Mouse (Mus musculus) embryonic facial prominence, embryonic 13.5 days (tissue): Measurements from ENCODE around the gene Slc25a35. TPM values are rescaled to one million over a fixed set of nuclear protein-coding genes. Genes with fewer than 3 reads are reported as not detected.
"Not testable (repeated sequence)": the region's sequence is repeated elsewhere in the genome, so short reads cannot be mapped to it uniquely, and the experiment has no call there.

Source experiments
- ATAC-seq: fragments of 200-750 bp; cut with Nextera tagmentation; 2 replicates; pipeline ENCODE4 v1.8.0; 2017; ENCODE audit warnings: low read depth; ENCODE audit not compliant: insufficient number of reproducible peaks, insufficient read depth, low FRiP score, low TSS enrichment
- H3K27ac ChIP-seq: fragments of 300-500 bp; sonication (generic); 2 replicates; pipeline ENCODE4 v1.5.1; 2015; ENCODE audit warnings: moderate library complexity, mild to moderate bottlenecking, inconsistent platforms
- H3K27me3 ChIP-seq: fragments of 300-500 bp; sonication (generic); 2 replicates; pipeline ENCODE4 v1.6.1; 2015; ENCODE audit warnings: mild to moderate bottlenecking, inconsistent platforms
- H3K36me3 ChIP-seq: fragments of 300-500 bp; sonication (generic); 2 replicates; pipeline ENCODE4 v1.6.1; 2015; ENCODE audit warnings: mild to moderate bottlenecking, inconsistent platforms
- H3K4me1 ChIP-seq: fragments of 300-500 bp; sonication (generic); 2 replicates; pipeline ENCODE4 v1.6.1; 2015; ENCODE audit warnings: inconsistent platforms
- H3K4me2 ChIP-seq: fragments of 300-500 bp; sonication (generic); 2 replicates; pipeline ENCODE4 v1.6.1; 2015; ENCODE audit warnings: moderate library complexity, mild to moderate bottlenecking, inconsistent platforms
- H3K4me3 ChIP-seq: fragments of 300-500 bp; sonication (generic); 2 replicates; pipeline ENCODE4 v1.5.1; 2015; ENCODE audit warnings: mild to moderate bottlenecking, inconsistent platforms
- H3K9ac ChIP-seq: fragments of 300-500 bp; sonication (generic); 2 replicates; pipeline ENCODE4 v1.6.1; 2015; ENCODE audit warnings: mild to moderate bottlenecking, inconsistent platforms
- H3K9me3 ChIP-seq: fragments of 300-500 bp; sonication (generic); 2 replicates; pipeline ENCODE4 v1.6.1; 2016; ENCODE audit warnings: inconsistent platforms
- WGBS: fragments of 180-500 bp; shearing (Covaris S2); methylation state at CpG from one replicate; pipeline ENCODE4 v1.1.7; 2015; ENCODE audit warnings: mixed read lengths; 5-methylcytosine and 5-hydroxymethylcytosine counted together
- microRNA-seq: library from miRNA; unstranded; fragments of <30 nt; microRNA quantifications from one replicate; pipeline ENCODE4, GENCODE M21; 2016
- polyA plus RNA-seq: library from polyadenylated mRNA; unstranded; fragments of >200 nt; fragmentation: Nextera tagmentation; extraction: Ambion mirVana; gene quantifications from 2 replicates; pipeline ENCODE4 v1.2.1, GENCODE M21; 2015

Slc25a35 gene
- polyA plus RNA-seq, 1 experiment from 2014 or later: 4.7 TPM

- no peak for ATAC-seq
- Histone ChIP-seq H3K36me3 (no peaks in the 10 kb centered on the region), H3K4me3 (no peak overlapping the region), H3K9me3 (no peaks in the 10 kb centered on the region), H3K9ac (no peak overlapping the region), H3K27me3 (no peaks in the 10 kb centered on the region), H3K4me1 (peaks cover 15% of the 10 kb centered on the region), H3K27ac (no peak overlapping the region), H3K4me2 (no peak overlapping the region)
- 92% methylated on average over 1 of the region's 1 CpGs for WGBS
Observed at GRCm38 (mm10) chr11:69009508-69009907, 41.6 kb downstream of the Slc25a35 start.

GRCm38 (mm10) chr11:69010400-69011323 lies 42.7 kb downstream of the Slc25a35 start:
- WGBS: 90% methylated on average over 15 of the region's 15 CpGs
- no peak for ATAC-seq
- no peak overlapping the region for H3K27ac ChIP-seq
- H3K9me3 ChIP-seq: no peaks in the 10 kb centered on the region
- no peak overlapping the region for H3K4me3 ChIP-seq
- no peak overlapping the region for H3K9ac ChIP-seq
- H3K4me1 ChIP-seq: peaks cover 15% of the 10 kb centered on the region
- no peaks in the 10 kb centered on the region for H3K36me3 ChIP-seq
- no peaks in the 10 kb centered on the region for H3K27me3 ChIP-seq
- H3K4me2 ChIP-seq: peak overlapping the region; percentile 85

DNA sequence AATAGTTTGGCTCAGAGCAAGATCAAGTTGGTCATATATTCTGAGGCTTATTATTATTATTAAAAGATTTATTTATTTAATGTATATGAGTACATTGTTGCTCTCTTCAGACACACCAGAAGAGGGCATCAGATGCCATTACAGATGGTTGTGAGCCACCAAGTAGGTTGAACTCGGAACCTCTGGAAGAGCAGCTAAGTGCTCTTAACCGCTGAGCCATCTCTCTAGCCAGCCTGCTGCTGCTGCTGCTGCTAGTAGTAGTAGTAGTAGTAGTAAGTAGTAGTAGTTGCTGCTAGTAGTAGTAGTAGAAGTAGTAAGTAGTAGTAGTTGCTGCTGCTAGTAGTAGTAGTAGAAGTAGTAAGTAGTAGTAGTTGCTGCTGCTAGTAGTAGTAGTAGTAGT lies 43.5 kb downstream of the Slc25a35 start:
- H3K27ac ChIP-seq: peak overlapping the region; percentile 85

DNA sequence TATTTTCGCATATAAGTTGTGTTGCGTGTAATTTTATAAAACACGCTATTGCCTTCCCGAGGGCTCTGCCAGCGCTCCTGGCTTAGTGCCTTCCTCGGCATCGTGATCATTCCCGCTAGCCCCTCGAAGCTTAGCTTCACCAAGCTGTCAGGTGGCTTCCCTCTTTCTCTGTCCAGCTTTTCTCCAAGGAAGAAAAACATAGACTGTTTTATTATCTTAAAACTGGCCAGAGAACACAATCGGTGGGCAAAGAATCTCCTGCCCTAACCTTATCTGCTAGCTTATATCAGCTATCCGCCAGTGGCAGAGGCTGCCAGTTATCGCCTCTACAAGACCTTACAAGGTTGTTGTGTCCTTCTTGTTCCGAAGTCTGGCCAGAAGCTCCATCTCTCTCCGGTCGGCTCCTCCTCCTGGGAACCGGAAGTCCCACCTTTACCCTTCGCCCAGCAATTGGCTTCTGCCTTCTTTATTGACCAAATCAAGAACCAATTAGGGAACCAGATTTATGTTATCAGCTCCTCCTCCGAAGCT lies 44.2 kb downstream of the Slc25a35 start:
- WGBS: under 1% methylated on average over 18 of the region's 18 CpGs
- peak overlapping the region; percentile 57 for H3K4me3 ChIP-seq
- H3K9ac ChIP-seq: peak overlapping the region; percentile 75

More for the DNA sequence above, 43.5 kb downstream of the Slc25a35 start:
- Histone ChIP-seq H3K4me1 (peaks cover 15% of the 10 kb centered on the region), H3K4me3 (peak overlapping the region; percentile 57), H3K4me2 (peak overlapping the region; percentile 85), H3K9ac (peak overlapping the region; percentile 75)
- H3K27me3 ChIP-seq, ATAC-seq, H3K36me3 ChIP-seq, H3K9me3 ChIP-seq: not testable (repeated sequence)
- WGBS: 71% methylated on average over 2 of the region's 2 CpGs

GRCm38 (mm10) chr11:69015644-69016441 lies 47.9 kb downstream of the Slc25a35 start, which contains the start of gene Ctc1:
Gene Ctc1, plus strand, starts transcription at chr11:69015911.
- no peaks in the 10 kb centered on the region for H3K27me3 ChIP-seq
- peak within 1 kb of the TSS; percentile 61 for H3K4me3 ChIP-seq
- H3K27ac ChIP-seq: peak within 1 kb of the TSS; percentile 91
- H3K9ac ChIP-seq: peak within 1 kb of the TSS; percentile 82
- H3K4me1 ChIP-seq: peaks cover 13% of the 10 kb centered on the region
- peak within 1 kb of the TSS; percentile 70 for H3K4me2 ChIP-seq
- peaks cover under 1% of the 10 kb centered on the region; the same call in 1 of the 2 replicates for H3K36me3 ChIP-seq
- no peaks in the 10 kb centered on the region for H3K9me3 ChIP-seq
- peak; percentile 89 for ATAC-seq
- 4% methylated on average over 38 of the region's 38 CpGs for WGBS

More for the DNA sequence above, 44.2 kb downstream of the Slc25a35 start:
- Histone ChIP-seq H3K4me2 (peak overlapping the region; percentile 85), H3K36me3 (no peaks in the 10 kb centered on the region), H3K27me3 (no peaks in the 10 kb centered on the region), H3K27ac (peak overlapping the region; percentile 85), H3K9me3 (no peaks in the 10 kb centered on the region), H3K4me1 (peaks cover 18% of the 10 kb centered on the region)
- ATAC-seq: peak; percentile 48; the same call in 1 of the 2 replicates

GRCm38 (mm10) chr11:69016755-69017154 lies 48.8 kb downstream of the Slc25a35 start:
- H3K27ac ChIP-seq: peak overlapping the region; percentile 91
- H3K4me1 ChIP-seq: peaks cover 9% of the 10 kb centered on the region
- no peak for ATAC-seq
- peak overlapping the region; percentile 70 for H3K4me2 ChIP-seq
- H3K27me3 ChIP-seq: no peaks in the 10 kb centered on the region
- H3K9me3 ChIP-seq: no peaks in the 10 kb centered on the region
- H3K4me3 ChIP-seq: peak overlapping the region; percentile 61
- H3K36me3 ChIP-seq: peaks cover 8% of the 10 kb centered on the region
- WGBS: 65% methylated on average over 3 of the region's 3 CpGs
- H3K9ac ChIP-seq: peak overlapping the region; percentile 82

DNA sequence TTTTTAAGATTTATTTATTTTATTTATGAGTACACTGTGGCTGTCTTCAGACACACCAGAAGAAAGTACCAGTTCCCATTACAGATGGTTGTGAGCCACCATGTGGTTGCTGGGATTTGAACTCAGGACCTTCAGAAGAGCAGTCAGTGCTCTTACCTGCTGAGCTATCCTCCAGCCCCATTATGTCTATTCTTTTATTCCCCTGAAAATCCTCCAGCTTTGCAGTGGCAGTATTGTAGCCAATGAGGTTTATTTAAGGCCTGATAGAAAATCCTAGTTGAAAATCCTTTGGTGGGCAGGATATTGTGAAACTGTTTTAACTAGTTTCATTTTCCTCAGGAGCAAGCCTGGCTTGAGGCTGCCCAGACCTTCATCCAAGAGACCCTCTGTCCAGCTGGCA lies 52.8 kb downstream of the Slc25a35 start:
- no peaks in the 10 kb centered on the region for H3K9me3 ChIP-seq
- peaks cover 47% of the 10 kb centered on the region for H3K36me3 ChIP-seq
- 0 out of 2 replicates have a peak overlapping the region, but pooled peaks have one; percentile 6 for H3K9ac ChIP-seq
- H3K4me2 ChIP-seq: no peak overlapping the region
- ATAC-seq: no peak
- peaks cover 9% of the 10 kb centered on the region for H3K4me1 ChIP-seq
- H3K27me3 ChIP-seq: no peaks in the 10 kb centered on the region
- no peak overlapping the region for H3K4me3 ChIP-seq
- H3K27ac ChIP-seq: no peak overlapping the region

Small RNA genes within 50 kb of the gene (microRNA-seq; reads per million reads assigned to microRNA genes)
- gene Mir3062: 3.7 reads per million, percentile 15 among the genes with 10 or more reads in this experiment

Other genes starting within 250 kb of the Slc25a35 start
- gene Ndel1, start 96.3 kb upstream of the Slc25a35 start, polyA plus RNA-seq: 90.9 and 97.2 TPM in 2 replicates
- 0.26 and 0.30 TPM in 2 replicates for gene Rnf222, start 79.6 kb upstream of the Slc25a35 start, polyA plus RNA-seq
- 1,181 and 1,252 TPM in 2 replicates for gene Rpl26, start 66.5 kb upstream of the Slc25a35 start, polyA plus RNA-seq
- not detected in 2 replicates for gene Odf4, start 41.0 kb upstream of the Slc25a35 start, polyA plus RNA-seq
- 6.7 and 7.2 TPM in 2 replicates for gene Arhgef15, start 10.7 kb upstream of the Slc25a35 start, polyA plus RNA-seq
- 50.1 and 59.3 TPM in 2 replicates for gene Rangrf, start 7.1 kb downstream of the Slc25a35 start, polyA plus RNA-seq
- 42.7 and 44.4 TPM in 2 replicates for gene Pfas, start 40.3 kb downstream of the Slc25a35 start, polyA plus RNA-seq
- gene Ctc1, start 47.8 kb downstream of the Slc25a35 start, polyA plus RNA-seq: 53.5 and 55.8 TPM in 2 replicates
- gene Aurkb, start 77.5 kb downstream of the Slc25a35 start, polyA plus RNA-seq: 152 and 153 TPM in 2 replicates
- gene Borcs6, start 91.6 kb downstream of the Slc25a35 start, polyA plus RNA-seq: 8.9 and 10.3 TPM in 2 replicates
- 47.2 and 48.2 TPM in 2 replicates for gene Tmem107, start 102.7 kb downstream of the Slc25a35 start, polyA plus RNA-seq
- gene Vamp2, start 120.4 kb downstream of the Slc25a35 start, polyA plus RNA-seq: 91.5 and 101 TPM in 2 replicates
- 11.1 and 11.5 TPM in 2 replicates for gene Per1, start 127.1 kb downstream of the Slc25a35 start, polyA plus RNA-seq
- 0.44 and 0.47 TPM in 2 replicates for gene Hes7, start 152.3 kb downstream of the Slc25a35 start, polyA plus RNA-seq
- gene 9130213A22Rik, start 154.5 kb downstream of the Slc25a35 start, polyA plus RNA-seq: 0.13 and 0.17 TPM in 2 replicates
- gene Aloxe3, start 157.8 kb downstream of the Slc25a35 start, polyA plus RNA-seq: 1.1 TPM in 2 replicates
- 0.21 TPM in 1 of 2 replicates, not detected in the other for gene Alox12b, start 188.9 kb downstream of the Slc25a35 start, polyA plus RNA-seq
- gene Alox8, start 229.7 kb downstream of the Slc25a35 start, polyA plus RNA-seq: 0.23 and 0.52 TPM in 2 replicates